Mouse (Mus musculus): Measurements from ENCODE around the gene Nrg3. TPM values are rescaled to one million over a fixed set of nuclear protein-coding genes. Genes with fewer than 3 reads are reported as not detected.

Nrg3 gene
- 0.07 TPM in 1 of 2 replicates, not detected in the other for polyA plus RNA-seq (2012; rRNA removed)

DNA sequence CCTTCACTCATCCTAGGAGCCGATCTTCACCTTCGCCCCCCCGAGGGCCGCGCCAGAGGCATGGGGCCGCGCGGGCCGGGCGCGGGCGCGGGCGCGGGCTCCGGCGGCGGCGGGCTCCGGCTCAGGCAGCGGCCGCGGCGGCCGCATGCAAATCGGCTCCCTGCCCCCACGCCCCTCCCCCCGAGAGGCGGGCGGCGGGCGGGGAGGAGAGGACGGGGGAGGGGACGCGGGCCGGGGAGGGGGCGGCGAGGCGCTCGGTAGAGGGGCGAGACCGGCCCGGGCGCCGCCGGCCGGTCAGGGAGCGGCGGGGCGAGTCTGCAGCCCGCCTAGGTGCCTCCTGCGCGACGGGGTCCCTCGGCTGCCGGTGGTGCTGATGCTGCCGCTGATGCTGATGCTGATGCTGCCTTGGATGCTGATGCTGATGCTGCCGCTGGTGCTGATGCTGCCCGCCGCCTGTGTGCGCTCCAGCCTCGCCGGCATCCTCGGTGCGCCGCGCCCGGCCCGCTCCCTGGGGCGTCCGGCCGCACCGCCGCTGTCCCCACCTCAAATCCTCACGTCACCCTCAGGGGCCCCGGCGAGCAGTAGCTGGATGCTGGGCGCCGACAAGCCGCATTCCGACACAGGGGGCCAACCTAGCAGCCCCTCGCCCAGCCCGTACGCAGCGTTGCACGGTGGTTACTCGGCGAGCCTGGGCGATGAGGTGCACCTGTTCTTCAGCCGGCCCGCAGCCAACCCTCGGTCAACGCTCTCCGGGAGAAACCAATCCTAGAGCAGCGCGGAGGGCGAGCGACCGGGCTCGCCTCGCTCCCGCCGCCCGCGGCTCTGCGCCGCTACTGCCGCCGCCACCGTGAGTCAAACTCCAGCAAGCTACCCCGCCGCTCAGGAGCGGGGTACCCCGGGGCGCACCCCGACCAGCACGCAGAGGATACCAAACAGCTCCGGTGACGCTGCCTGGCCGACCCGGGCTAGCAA lies at the start of gene Nrg3:
Gene Nrg3 (minus strand): TSS at position 299 of the 972 bp plus-strand sequence.

